Mouse (Mus musculus): Measurements from ENCODE around the gene Dnah8. TPM values are rescaled to one million over a fixed set of nuclear protein-coding genes. Genes with fewer than 3 reads are reported as not detected.

Gene Dnah8
- polyA plus RNA-seq, 1 experiment = 10.7 TPM

- peak overlapping the region; percentile 32 for H3K4me3 ChIP-seq (ENCODE audit: low read depth, low read length)
- no peaks in the 10 kb centered on the region for H3K27me3 ChIP-seq (ENCODE audit: control insufficient read depth, insufficient read depth, low read length)
- 33% methylated on average over 13 of the region's 13 CpGs for WGBS
- TF ChIP-seq POLR2A (IDR thresholded peaks at IDR 0.05; ENCODE audit: low read depth, low read length) = no peak
- H3K36me3 ChIP-seq (ENCODE audit: control insufficient read depth, insufficient read depth, low read length) = peaks cover 15% of the 10 kb centered on the region
- H3K27ac ChIP-seq (ENCODE audit: insufficient read depth, low read depth, low read length) = no peak overlapping the region
- H3K4me1 ChIP-seq (ENCODE audit: control insufficient read depth, insufficient read depth, insufficient read length, low read length) = no peaks in the 10 kb centered on the region
Measured at GRCm38 (mm10) chr17:30658152-30658544, 34.0 kb downstream of the Dnah8 start.

- Histone ChIP-seq H3K27ac (ENCODE audit: insufficient read depth, low read depth, low read length) (no peak overlapping the region), H3K36me3 (ENCODE audit: control insufficient read depth, insufficient read depth, low read length) (peaks cover 9% of the 10 kb centered on the region; the same call in 1 of the 2 replicates), H3K4me1 (ENCODE audit: control insufficient read depth, insufficient read depth, insufficient read length, low read length) (no peaks in the 10 kb centered on the region), H3K27me3 (ENCODE audit: control insufficient read depth, insufficient read depth, low read length) (no peaks in the 10 kb centered on the region), H3K4me3 (ENCODE audit: low read depth, low read length) (no peak overlapping the region)
- TF ChIP-seq POLR2A (IDR thresholded peaks at IDR 0.05; ENCODE audit: low read depth, low read length) (no peak), CTCF (IDR thresholded peaks at IDR 0.05; ENCODE audit: extremely low read depth, insufficient read length, insufficient replicate concordance, low read depth, low read length) (no peak)
- 77% methylated on average over 8 of the region's 8 CpGs for WGBS
Measured at GRCm38 (mm10) chr17:30662131-30662530, 38.0 kb downstream of the Dnah8 start.

- no peaks in the 10 kb centered on the region for H3K27me3 ChIP-seq (ENCODE audit: control insufficient read depth, insufficient read depth, low read length)
- peaks cover 13% of the 10 kb centered on the region for H3K36me3 ChIP-seq (ENCODE audit: control insufficient read depth, insufficient read depth, low read length)
- H3K4me1 ChIP-seq (ENCODE audit: control insufficient read depth, insufficient read depth, insufficient read length, low read length) = no peaks in the 10 kb centered on the region
- TF ChIP-seq CTCF (IDR thresholded peaks at IDR 0.05; ENCODE audit: extremely low read depth, insufficient read length, insufficient replicate concordance, low read depth, low read length) (no peak), POLR2A (IDR thresholded peaks at IDR 0.05; ENCODE audit: low read depth, low read length) (no peak)
- H3K27ac ChIP-seq (ENCODE audit: insufficient read depth, low read depth, low read length) = no peak overlapping the region
- no peak overlapping the region for H3K4me3 ChIP-seq (ENCODE audit: low read depth, low read length)
- WGBS = 89% methylated on average over 8 of the region's 8 CpGs
Measured at GRCm38 (mm10) chr17:30663170-30663569, 39.0 kb downstream of the Dnah8 start.

GRCm38 (mm10) chr17:30664856-30665255 lies 40.7 kb downstream of the Dnah8 start:
- WGBS = 86% methylated on average over 5 of the region's 5 CpGs
- Histone ChIP-seq H3K4me1 (ENCODE audit: control insufficient read depth, insufficient read depth, insufficient read length, low read length) (no peaks in the 10 kb centered on the region), H3K27ac (ENCODE audit: insufficient read depth, low read depth, low read length) (no peak overlapping the region), H3K36me3 (ENCODE audit: control insufficient read depth, insufficient read depth, low read length) (peaks cover 10% of the 10 kb centered on the region), H3K27me3 (ENCODE audit: control insufficient read depth, insufficient read depth, low read length) (no peaks in the 10 kb centered on the region), H3K4me3 (ENCODE audit: low read depth, low read length) (no peak overlapping the region)
- no peak for TF ChIP-seq POLR2A (IDR thresholded peaks at IDR 0.05; ENCODE audit: low read depth, low read length)
- no peak for TF ChIP-seq CTCF (IDR thresholded peaks at IDR 0.05; ENCODE audit: extremely low read depth, insufficient read length, insufficient replicate concordance, low read depth, low read length)

- Histone ChIP-seq H3K27ac (ENCODE audit: insufficient read depth, low read depth, low read length) (no peak overlapping the region), H3K27me3 (ENCODE audit: control insufficient read depth, insufficient read depth, low read length) (no peaks in the 10 kb centered on the region), H3K4me1 (ENCODE audit: control insufficient read depth, insufficient read depth, insufficient read length, low read length) (no peaks in the 10 kb centered on the region), H3K36me3 (ENCODE audit: control insufficient read depth, insufficient read depth, low read length) (peaks cover 6% of the 10 kb centered on the region), H3K4me3 (ENCODE audit: low read depth, low read length) (no peak overlapping the region)
- WGBS = 81% methylated on average over 4 of the region's 4 CpGs
- TF ChIP-seq POLR2A (IDR thresholded peaks at IDR 0.05; ENCODE audit: low read depth, low read length) (no peak), CTCF (IDR thresholded peaks at IDR 0.05; ENCODE audit: extremely low read depth, insufficient read length, insufficient replicate concordance, low read depth, low read length) (no peak)
Measured at GRCm38 (mm10) chr17:30672556-30672955, 48.4 kb downstream of the Dnah8 start.

- TF ChIP-seq POLR2A (IDR thresholded peaks at IDR 0.05; ENCODE audit: low read depth, low read length) = no peak
- no peak for TF ChIP-seq CTCF (IDR thresholded peaks at IDR 0.05; ENCODE audit: extremely low read depth, insufficient read length, insufficient replicate concordance, low read depth, low read length)
- peaks cover 3% of the 10 kb centered on the region for H3K36me3 ChIP-seq (ENCODE audit: control insufficient read depth, insufficient read depth, low read length)
- WGBS = 92% methylated on average over 6 of the region's 6 CpGs
Measured at GRCm38 (mm10) chr17:30673023-30673422, 48.9 kb downstream of the Dnah8 start.

GRCm38 (mm10) chr17:30675021-30675740 lies 51.0 kb downstream of the Dnah8 start:
- H3K4me3 ChIP-seq (ENCODE audit: low read depth, low read length) = no peak overlapping the region
- H3K4me1 ChIP-seq (ENCODE audit: control insufficient read depth, insufficient read depth, insufficient read length, low read length) = no peaks in the 10 kb centered on the region
- 77% methylated on average over 9 of the region's 9 CpGs for WGBS
- H3K36me3 ChIP-seq (ENCODE audit: control insufficient read depth, insufficient read depth, low read length) = peaks cover 1% of the 10 kb centered on the region
- no peak overlapping the region for H3K27ac ChIP-seq (ENCODE audit: insufficient read depth, low read depth, low read length)
- no peaks in the 10 kb centered on the region for H3K27me3 ChIP-seq (ENCODE audit: control insufficient read depth, insufficient read depth, low read length)
- TF ChIP-seq POLR2A (IDR thresholded peaks at IDR 0.05; ENCODE audit: low read depth, low read length) (no peak), CTCF (IDR thresholded peaks at IDR 0.05; ENCODE audit: extremely low read depth, insufficient read length, insufficient replicate concordance, low read depth, low read length) (no peak)

More at GRCm38 (mm10) chr17:30673023-30673422, 48.9 kb downstream of the Dnah8 start:
- no peak overlapping the region for H3K4me3 ChIP-seq (ENCODE audit: low read depth, low read length)
- H3K27ac ChIP-seq (ENCODE audit: insufficient read depth, low read depth, low read length) = no peak overlapping the region
- no peaks in the 10 kb centered on the region for H3K4me1 ChIP-seq (ENCODE audit: control insufficient read depth, insufficient read depth, insufficient read length, low read length)
- no peaks in the 10 kb centered on the region for H3K27me3 ChIP-seq (ENCODE audit: control insufficient read depth, insufficient read depth, low read length)
